Mouse (Mus musculus) c-Kit-positive CD71-positive TER-119-negative erythroid progenitor cells, embryonic 14.5 days (primary cell): ENCODE results near the gene C2cd4c.

Experiments
- DNase-seq: peaks from one replicate; pipeline ENCODE4 v3.0.0-alpha.2; 2013; ENCODE audit warnings: low read depth

Gene C2cd4c

GRCm38 (mm10) chr10:79612192-79613135, 1.4 kb downstream of the C2cd4c start:
- no peak for DNase-seq

- DNase-seq = no peak
Observed at GRCm38 (mm10) chr10:79611296-79611695, 2.5 kb downstream of the C2cd4c start.

DNA sequence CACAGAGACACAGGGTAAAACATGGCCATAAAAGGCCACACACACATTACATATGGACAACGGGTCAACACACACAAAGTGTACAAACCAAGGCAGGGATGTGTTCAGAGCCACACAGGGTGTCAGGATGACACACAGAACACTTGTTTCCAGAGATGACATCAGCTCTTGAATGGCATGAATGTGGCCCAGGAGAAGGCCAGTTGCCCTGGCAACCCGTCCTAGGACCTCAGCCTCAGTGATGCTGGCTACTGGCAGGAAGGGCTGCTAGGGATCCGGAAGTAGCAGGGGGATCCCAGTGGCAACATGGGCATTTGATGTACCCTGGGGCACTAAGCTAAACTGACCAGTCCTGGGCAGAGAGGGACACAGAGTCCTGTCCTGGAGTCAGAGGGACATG, 4.5 kb downstream of the C2cd4c start:
- no peak for DNase-seq

- no peak for DNase-seq
Observed at GRCm38 (mm10) chr10:79607892-79608291, 5.9 kb downstream of the C2cd4c start.

GRCm38 (mm10) chr10:79606537-79606936, 7.3 kb downstream of the C2cd4c start:
- no peak for DNase-seq

DNA sequence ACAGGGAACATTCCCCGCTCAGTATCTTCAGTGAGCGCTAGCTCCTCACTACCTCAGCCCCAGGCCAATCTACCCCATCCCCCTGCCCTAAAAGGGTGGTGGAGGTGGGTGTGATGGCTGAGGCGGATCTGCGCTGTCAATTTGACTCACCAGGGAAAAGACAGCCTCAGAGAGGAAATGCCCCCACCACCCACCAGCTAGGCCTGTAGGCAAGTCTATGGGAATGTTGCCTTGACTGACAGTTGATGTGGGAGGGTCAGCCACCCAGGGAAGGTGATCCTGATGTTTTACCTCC, 15.9 kb downstream of the C2cd4c start:
- DNase-seq = no peak

GRCm38 (mm10) chr10:79597051-79597935, 16.5 kb downstream of the C2cd4c start:
- DNase-seq = no peak

- DNase-seq = no peak
Observed at GRCm38 (mm10) chr10:79595590-79595929, 18.3 kb downstream of the C2cd4c start.

- peak; percentile 19 for DNase-seq
Observed at GRCm38 (mm10) chr10:79594872-79595589, 18.8 kb downstream of the C2cd4c start.

DNA sequence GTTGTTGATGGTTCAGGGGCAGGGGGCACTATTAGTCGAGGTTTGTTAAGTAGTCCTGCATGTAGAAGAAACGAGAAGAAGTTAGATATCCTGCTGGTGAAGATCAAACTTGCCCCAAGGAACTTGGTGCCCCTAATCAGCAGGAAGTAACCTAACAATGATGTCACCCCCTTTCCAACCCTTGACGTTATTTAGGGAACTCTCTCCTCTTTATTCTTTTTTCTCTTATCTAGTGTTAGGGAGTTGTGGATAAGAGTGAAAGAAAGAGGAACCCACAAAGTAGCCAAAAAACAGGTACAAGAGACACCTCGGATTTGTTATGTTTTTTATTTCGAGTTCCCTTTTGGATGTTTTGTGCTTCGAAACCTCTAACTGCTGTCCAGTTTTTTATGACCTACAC, 19.7 kb downstream of the C2cd4c start:
- no peak for DNase-seq

GRCm38 (mm10) chr10:79590702-79591101, 23.1 kb downstream of the C2cd4c start:
- DNase-seq = no peak

GRCm38 (mm10) chr10:79587752-79588126, 26.1 kb downstream of the C2cd4c start:
- DNase-seq = no peak

DNA sequence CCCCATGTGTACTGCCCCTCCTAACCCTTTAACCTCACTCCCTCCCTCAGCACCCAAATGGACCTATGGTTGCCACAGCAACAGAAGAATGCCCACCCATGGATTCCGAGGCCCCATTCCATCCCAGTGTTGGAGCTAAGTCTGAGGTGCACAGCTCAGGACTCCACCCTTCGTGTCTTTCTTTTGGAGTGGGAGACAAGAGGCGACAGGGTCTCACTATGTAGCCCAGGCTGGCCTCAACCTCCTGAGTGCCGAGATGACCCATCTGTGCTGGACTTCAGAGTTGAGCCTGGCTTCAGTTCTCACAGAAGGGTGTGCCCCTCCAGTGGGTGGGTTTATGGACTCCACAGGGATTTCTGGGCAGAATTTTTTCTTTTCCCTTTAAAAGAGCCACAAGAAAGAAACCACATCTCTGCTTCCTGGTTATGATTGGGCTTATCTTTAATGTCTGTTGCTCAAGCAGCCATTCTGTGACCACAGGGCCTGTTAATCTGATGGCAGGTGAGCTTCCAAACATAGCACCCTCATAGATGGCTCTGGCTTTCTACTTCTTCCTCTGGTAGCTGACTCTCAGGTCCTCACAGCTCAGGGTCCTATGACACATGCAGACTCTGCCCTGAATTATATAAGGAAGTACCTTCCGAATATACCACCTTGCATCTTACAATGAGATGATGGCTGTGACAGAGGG, 26.6 kb downstream of the C2cd4c start, which contains the start of gene Theg:
Theg (minus strand) TSS at position 271 of the 691 bp plus-strand sequence.
- no peak for DNase-seq

- no peak for DNase-seq
Observed at GRCm38 (mm10) chr10:79586243-79586642, 27.6 kb downstream of the C2cd4c start.

DNA sequence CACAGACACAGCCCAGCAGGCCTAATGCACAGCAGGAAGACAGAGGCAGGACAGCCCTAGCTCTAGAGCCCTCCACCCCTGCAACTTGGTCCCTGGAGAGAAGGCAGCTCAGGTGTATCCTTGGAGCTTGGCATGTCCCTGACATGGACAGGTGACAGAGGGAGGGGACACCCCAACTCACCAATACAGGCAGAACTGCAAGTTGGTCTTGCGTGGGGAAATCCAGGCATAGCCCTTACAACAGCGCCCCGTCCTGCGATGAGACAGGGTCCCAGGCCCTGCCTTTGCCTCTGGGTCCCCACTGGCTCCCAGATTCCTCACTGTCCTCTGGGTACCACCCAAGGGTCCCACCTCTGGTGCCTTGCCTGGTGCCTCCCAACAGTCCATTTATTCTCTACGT, 28.1 kb downstream of the C2cd4c start:
- no peak for DNase-seq

DNA sequence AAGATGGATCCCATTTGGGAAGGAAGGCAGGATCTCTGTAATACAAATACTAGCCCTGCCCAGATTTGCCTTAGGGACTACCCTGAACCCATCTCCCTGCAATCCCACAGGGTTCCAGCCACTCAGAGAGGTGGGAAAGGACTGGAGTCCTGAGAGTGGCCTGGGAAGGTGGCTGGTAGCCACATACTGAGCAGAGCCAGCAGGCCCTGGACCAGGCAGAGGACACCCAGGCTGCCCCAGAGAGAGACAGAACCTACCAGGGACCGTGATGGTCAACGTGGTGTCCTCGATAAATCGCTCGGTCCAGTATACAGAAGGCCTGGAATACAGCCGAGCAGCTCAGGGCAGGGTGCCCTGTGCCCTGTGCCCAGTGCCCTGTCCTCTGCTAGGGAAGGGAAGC, 28.7 kb downstream of the C2cd4c start:
- DNase-seq = no peak

GRCm38 (mm10) chr10:79584426-79584825, 29.4 kb downstream of the C2cd4c start:
- DNase-seq = no peak

DNA sequence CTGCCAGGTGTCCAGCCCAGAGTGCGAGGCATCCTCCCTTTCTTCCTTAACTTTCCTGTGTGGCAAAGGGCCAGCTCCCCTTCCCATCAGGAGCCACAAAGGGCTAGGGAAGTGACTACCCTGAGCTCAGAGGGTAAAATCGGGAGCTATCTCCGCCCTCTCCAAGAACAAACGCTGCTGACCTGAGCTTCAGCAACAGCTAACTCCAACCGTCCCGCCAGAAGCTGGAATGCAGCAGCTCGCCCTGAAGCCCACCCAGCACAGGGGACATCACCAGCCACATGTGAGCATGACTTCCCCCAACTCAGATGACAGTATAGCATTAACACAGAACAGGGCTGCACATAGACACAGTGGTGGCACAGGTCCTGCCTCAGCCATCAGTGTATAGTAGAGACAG, 29.8 kb downstream of the C2cd4c start:
- DNase-seq = no peak

DNA sequence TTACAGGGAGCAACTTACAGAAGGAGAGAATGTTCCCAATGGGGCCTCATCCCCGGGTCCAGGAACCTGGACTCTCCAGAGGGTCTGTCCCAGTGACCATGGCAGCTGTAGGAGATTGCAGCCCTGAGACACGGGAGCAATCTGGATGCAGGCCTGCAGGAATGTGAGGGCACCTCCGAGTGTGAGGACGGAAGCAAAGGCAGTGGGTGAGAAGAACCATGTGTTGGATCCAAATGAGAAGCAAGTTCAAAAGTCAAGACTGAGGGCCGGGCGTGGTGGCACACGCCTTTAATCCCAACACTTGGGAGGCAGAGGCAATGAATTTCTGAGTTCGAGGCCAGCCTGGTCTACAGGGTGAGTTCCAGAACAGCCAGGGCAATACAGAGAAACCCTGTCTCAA, 32.3 kb downstream of the C2cd4c start:
- no peak for DNase-seq

DNA sequence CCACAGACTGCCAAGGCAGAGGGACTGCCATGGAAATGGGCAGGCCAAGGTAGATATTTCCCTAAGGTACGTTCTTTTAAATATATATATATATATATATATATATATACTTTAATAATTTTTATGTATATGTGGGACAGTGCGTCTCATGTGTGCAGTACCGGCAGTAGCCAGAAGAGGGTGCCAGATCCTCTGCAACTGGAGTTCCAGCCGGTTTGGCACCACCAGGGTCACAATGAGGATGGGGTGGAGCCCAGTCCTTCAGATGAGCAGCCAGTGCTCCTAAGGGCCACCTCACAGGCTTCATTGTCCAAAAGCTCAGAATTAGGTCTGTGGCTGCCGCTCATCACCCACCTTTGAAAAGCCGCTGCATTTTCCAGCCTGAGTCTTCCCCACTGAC, 33.0 kb downstream of the C2cd4c start:
- peak; percentile 46 for DNase-seq

- DNase-seq = no peak
Observed at GRCm38 (mm10) chr10:79580356-79580755, 33.5 kb downstream of the C2cd4c start.

- no peak for DNase-seq
Observed at GRCm38 (mm10) chr10:79579781-79580180, 34.0 kb downstream of the C2cd4c start.
